Mouse (Mus musculus) urinary bladder, postnatal 10 days (tissue): ENCODE data around the gene Olfr382.
"Not testable (repeated sequence)": the region's sequence is repeated elsewhere in the genome, so short reads cannot be mapped to it uniquely, and the experiment has no call there.

Experiments used
- DNase-seq: peaks from one replicate; pipeline ENCODE4 v3.0.0; 2022; ENCODE audit warnings: low spot score

Gene Olfr382

DNA sequence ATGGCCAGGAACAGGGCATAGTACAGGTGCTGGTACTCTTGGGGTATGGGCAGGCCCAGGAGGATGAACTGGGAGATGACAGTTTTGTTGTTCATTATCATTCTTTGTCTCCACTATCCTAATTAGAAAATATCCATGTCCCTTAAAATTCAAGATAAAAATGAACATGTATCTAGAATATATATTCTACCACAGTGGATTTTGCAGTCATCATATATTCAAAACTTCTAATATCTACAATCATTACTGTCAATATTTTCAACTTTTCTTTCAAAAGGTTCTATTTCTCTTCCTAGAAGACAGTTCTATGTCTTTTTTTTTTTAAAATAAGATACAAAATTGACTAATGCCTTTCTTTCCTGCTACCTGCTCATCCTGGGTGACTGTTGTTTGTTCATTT is at the start of gene Olfr382:
Olfr382 (minus strand) TSS at position 101 of the 400 bp plus-strand sequence.
- no peak for DNase-seq

DNA sequence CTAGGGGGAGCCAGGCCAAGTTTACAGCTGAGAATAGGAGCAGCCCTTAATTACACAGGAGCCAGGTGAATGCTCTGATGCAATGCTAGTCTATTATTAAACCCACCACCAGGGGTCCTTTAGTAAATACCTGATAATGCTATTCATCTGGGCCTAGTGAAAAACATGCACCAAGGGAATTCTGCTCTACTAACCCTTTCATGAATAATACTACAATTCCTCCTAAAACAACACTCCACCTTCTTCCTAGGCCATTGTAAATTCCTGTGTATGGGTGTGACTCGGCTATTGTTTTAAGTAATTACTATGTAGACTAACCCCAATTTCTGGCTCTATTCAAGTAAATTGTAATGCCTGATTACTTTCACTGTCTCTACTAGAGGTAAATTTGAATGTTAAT is 12.0 kb upstream of the Olfr382 start:
- not testable (repeated sequence) for DNase-seq

DNA sequence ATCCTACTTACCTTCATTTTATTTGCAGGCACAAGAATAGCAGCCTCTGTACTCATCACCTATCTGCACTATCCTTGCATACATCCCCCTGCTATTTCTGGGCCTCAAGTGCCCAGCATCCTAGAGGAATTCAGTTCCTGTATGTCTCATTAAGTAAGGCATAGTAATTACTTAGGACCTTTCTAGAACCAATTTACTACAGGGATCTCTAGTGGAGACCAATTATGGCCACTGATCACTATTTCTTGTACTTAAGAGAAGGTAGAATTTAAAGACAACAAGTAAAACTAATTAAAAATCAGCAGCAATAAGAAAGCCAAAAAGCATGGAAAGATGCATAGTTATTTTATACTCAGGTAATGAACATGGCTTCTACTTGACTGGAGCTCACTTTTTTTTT is 25.5 kb downstream of the Olfr382 start, which contains the start of gene Olfr381:
Olfr381 (minus strand) TSS at position 101 of the 400 bp plus-strand sequence.
- DNase-seq = no peak
